8 mouse cellular contexts compared by ENCODE assay signal in the genomic region with DNA sequence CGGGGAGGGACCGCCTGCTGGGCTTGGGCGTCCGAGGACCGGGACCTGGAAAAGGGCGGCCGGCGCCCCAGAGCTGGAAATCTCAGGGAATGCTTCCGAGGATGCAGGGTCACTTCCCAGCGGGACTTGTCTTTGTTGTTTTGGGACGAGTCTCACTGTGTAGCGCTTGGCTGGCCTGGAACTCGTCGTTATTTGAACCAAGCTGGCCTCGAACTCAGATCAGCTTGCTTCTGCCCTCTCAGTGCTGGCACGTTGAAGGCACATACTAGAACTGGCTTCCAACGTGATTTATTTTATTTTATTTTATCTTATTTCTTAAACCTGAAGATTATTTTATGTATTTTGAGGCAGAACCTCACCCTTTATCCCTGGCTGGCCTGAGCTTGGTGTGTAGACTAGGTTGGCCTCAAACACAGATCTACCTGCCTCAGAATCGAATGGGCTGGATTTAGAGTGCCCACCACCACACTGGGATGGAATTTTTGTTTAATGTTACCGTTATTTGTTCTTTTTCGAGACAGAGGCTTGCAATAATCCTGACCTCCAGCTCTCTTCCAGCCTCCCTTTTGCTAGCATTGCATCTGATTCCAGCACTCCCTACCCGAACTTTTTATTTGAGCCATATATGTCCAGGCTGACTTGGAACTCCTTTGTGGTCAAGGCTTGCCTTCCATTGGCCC. TPM values are rescaled to one million over a fixed set of nuclear protein-coding genes. Genes with fewer than 3 reads are reported as not detected.
DNase-seq lines count a peak whose midpoint lies in the region; ATAC-seq and TF ChIP-seq lines count a peak whose summit lies in the region.

No protein-coding gene starts in this region.

- no peaks in the 10 kb centered on the region for H3K27me3 ChIP-seq in heart, adult 2 months (ENCODE audit: control insufficient read depth, insufficient read depth, low read length)
- no peaks in the 10 kb centered on the region for H3K27me3 ChIP-seq in E14TG2a.4 (ENCODE audit: insufficient read depth, low read length)
- no peaks in the 10 kb centered on the region for H3K27me3 ChIP-seq in forebrain, embryonic 11.5 days (ENCODE audit: control insufficient read depth, insufficient read depth, low read length)
- no peaks in the 10 kb centered on the region for H3K27me3 ChIP-seq in liver, embryonic 13.5 days

- H3K9ac ChIP-seq in heart, adult 2 months (ENCODE audit: low read depth, low read length): peak overlapping the region; percentile 87
- peak overlapping the region; percentile 95 for H3K9ac ChIP-seq in forebrain, embryonic 11.5 days (ENCODE audit: low read length)
- peak overlapping the region; percentile 97 for H3K9ac ChIP-seq in liver, embryonic 13.5 days

- H3K4me1 ChIP-seq in heart, adult 2 months (ENCODE audit: control insufficient read depth, insufficient read depth, low read length): peaks cover 7% of the 10 kb centered on the region
- peaks cover 55% of the 10 kb centered on the region for H3K4me1 ChIP-seq in E14TG2a.4 (replicated peaks; ENCODE audit: low read depth, low read length)
- peaks cover 8% of the 10 kb centered on the region for H3K4me1 ChIP-seq in forebrain, embryonic 11.5 days (replicated peaks; ENCODE audit: control insufficient read depth, insufficient read depth, low read length)
- H3K4me1 ChIP-seq in liver, embryonic 13.5 days (replicated peaks): peaks cover 44% of the 10 kb centered on the region

- peaks cover 3% of the 10 kb centered on the region for H3K79me2 ChIP-seq in heart, adult 2 months (replicated peaks; ENCODE audit: control insufficient read depth, insufficient read depth, low read length)

- no peak for TF ChIP-seq POLR2A in heart, adult 2 months (IDR thresholded peaks at IDR 0.05; ENCODE audit: insufficient read depth, low read depth, low read length)

- TF ChIP-seq CTCF in heart, adult 2 months (IDR thresholded peaks at IDR 0.05): no peak
- TF ChIP-seq CTCF in E14TG2a.4 (conservative IDR thresholded peaks at IDR 0.05; ENCODE audit: low read length): no peak

- H3K9me3 ChIP-seq in E14TG2a.4 (ENCODE audit: low read length): no peaks in the 10 kb centered on the region
- no peaks in the 10 kb centered on the region for H3K9me3 ChIP-seq in forebrain, embryonic 11.5 days (ENCODE audit: control insufficient read depth, low read length)
- no peaks in the 10 kb centered on the region for H3K9me3 ChIP-seq in liver, embryonic 13.5 days (replicated peaks)

- ATAC-seq in forebrain, embryonic 11.5 days (replicated peaks; ENCODE audit: low FRiP score): peak; percentile 34
- no peak; the same call in 1 of the 2 replicates for ATAC-seq in liver, embryonic 13.5 days (ENCODE audit: low read depth)
- ATAC-seq in activated CD4-positive, CD25-positive, alpha-beta regulatory T cell, adult 4 months: no peak
- ATAC-seq in monocyte, adult 5-6 weeks (replicated peaks; ENCODE audit: insufficient number of reproducible peaks, low FRiP score, low TSS enrichment, poor library complexity, severe bottlenecking): no peak

- H3K4me3 ChIP-seq in heart, adult 2 months: peak overlapping the region; percentile 93
- H3K4me3 ChIP-seq in E14TG2a.4 (replicated peaks; ENCODE audit: low read length): peak overlapping the region; percentile 97
- peak overlapping the region; percentile 90 for H3K4me3 ChIP-seq in forebrain, embryonic 11.5 days (ENCODE audit: low read depth, low read length)
- peak overlapping the region; percentile 97 for H3K4me3 ChIP-seq in liver, embryonic 13.5 days (replicated peaks)

- intact Hi-C loops in heart, adult 2 months (cut with DNase I): no loop called here

- WGBS in heart, adult 2 months: 2% methylated on average over 21 of the region's 21 CpGs
- 5% methylated on average over 21 of the region's 21 CpGs for WGBS in forebrain, embryonic 11.5 days
- 2% methylated on average over 21 of the region's 21 CpGs for WGBS in liver, embryonic 13.5 days (ENCODE audit: insufficient replicate concordance)

- peak overlapping the region; percentile 47 for H3K4me2 ChIP-seq in forebrain, embryonic 11.5 days (ENCODE audit: low read depth, low read length, severe bottlenecking)
- peak overlapping the region; percentile 82 for H3K4me2 ChIP-seq in liver, embryonic 13.5 days

- no peak for DNase-seq in heart, adult 2 months
- no peak for DNase-seq in heart, postnatal 4 days
- no peak for DNase-seq in forebrain, embryonic 11.5 days (ENCODE audit: low spot score)
- DNase-seq in liver, embryonic 13.5 days: no peak
- DNase-seq in MN1 (ENCODE audit: low spot score): no peak

- TF ChIP-seq EP300 in heart, adult 2 months (IDR thresholded peaks at IDR 0.05; ENCODE audit: insufficient read depth, low read depth, low read length): no peak

- H3K36me3 ChIP-seq in heart, adult 2 months (ENCODE audit: control insufficient read depth, insufficient read depth, low read length): peaks cover 8% of the 10 kb centered on the region
- peaks cover 40% of the 10 kb centered on the region for H3K36me3 ChIP-seq in E14TG2a.4 (ENCODE audit: insufficient read depth, low read length)
- no peaks in the 10 kb centered on the region; the same call in 1 of the 2 replicates for H3K36me3 ChIP-seq in forebrain, embryonic 11.5 days (ENCODE audit: control insufficient read depth, insufficient read depth, low read length)
- H3K36me3 ChIP-seq in liver, embryonic 13.5 days: peaks cover 14% of the 10 kb centered on the region

- peak overlapping the region; percentile 89 for H3K27ac ChIP-seq in heart, adult 2 months
- peak overlapping the region; percentile 91 for H3K27ac ChIP-seq in forebrain, embryonic 11.5 days (ENCODE audit: low read depth, low read length)
- H3K27ac ChIP-seq in liver, embryonic 13.5 days: peak overlapping the region; percentile 96

RNA-seq across cellular contexts. Expression of a gene that starts 0.8 kb away (rescaled TPM):
- total RNA-seq in heart, adult 2 months (2021): 10 to 100 TPM; 12.0 to 13.1 TPM
- 8.0 and 14.5 TPM in 2 replicates for polyA plus RNA-seq in heart, adult 2 months (2012; rRNA removed)
- total RNA-seq in heart, postnatal 4 days (2021): 10 to 100 TPM; 16.9 to 21.0 TPM
- polyA plus RNA-seq in forebrain, embryonic 11.5 days (2014; fragmentation: Nextera tagmentation; extraction: Ambion mirVana): 79.9 and 87.4 TPM in 2 replicates
- polyA plus RNA-seq in liver, embryonic 13.5 days (2015; fragmentation: Nextera tagmentation; extraction: Ambion mirVana): 29.4 and 36.7 TPM in 2 replicates
- polyA plus RNA-seq in activated CD4-positive, CD25-positive, alpha-beta regulatory T cell, adult 4 months (2017; shearing (Covaris generic)): 10 to 100 TPM; 17.2 to 24.2 TPM
- 44.8 to 50.7 TPM (median 49.0 TPM) in 3 replicates for total RNA-seq in monocyte, adult 5-6 weeks (2017)

RNA-seq across cellular contexts. Expression of a gene that starts 0.9 kb away (rescaled TPM):
- 100 to 1,000 TPM; 383 to 456 TPM for total RNA-seq in heart, adult 2 months (2021)
- 365 and 457 TPM in 2 replicates for polyA plus RNA-seq in heart, adult 2 months (2012; rRNA removed)
- 100 to 1,000 TPM; 233 to 245 TPM for total RNA-seq in heart, postnatal 4 days (2021)
- 58.8 and 61.3 TPM in 2 replicates for polyA plus RNA-seq in forebrain, embryonic 11.5 days (2014; fragmentation: Nextera tagmentation; extraction: Ambion mirVana)
- 66.4 and 68.0 TPM in 2 replicates for polyA plus RNA-seq in liver, embryonic 13.5 days (2015; fragmentation: Nextera tagmentation; extraction: Ambion mirVana)
- polyA plus RNA-seq in activated CD4-positive, CD25-positive, alpha-beta regulatory T cell, adult 4 months (2017; shearing (Covaris generic)): 10 to 100 TPM; 69.2 to 76.1 TPM
- 27.0 to 33.5 TPM (median 33.2 TPM) in 3 replicates for total RNA-seq in monocyte, adult 5-6 weeks (2017)

RNA-seq across cellular contexts. Expression of a gene that starts 12.7 kb away (rescaled TPM):
- total RNA-seq in heart, adult 2 months (2021): under 1 TPM in 1 of 2 experiments, not detected in 1; 0.05 TPM
- 0.04 TPM in 1 of 2 replicates, not detected in the other for polyA plus RNA-seq in heart, adult 2 months (2012; rRNA removed)
- total RNA-seq in heart, postnatal 4 days (2021): under 1 TPM in 1 of 2 experiments, not detected in 1; 0.05 TPM
- 0.61 and 0.67 TPM in 2 replicates for polyA plus RNA-seq in forebrain, embryonic 11.5 days (2014; fragmentation: Nextera tagmentation; extraction: Ambion mirVana)
- 0.13 and 0.16 TPM in 2 replicates for polyA plus RNA-seq in liver, embryonic 13.5 days (2015; fragmentation: Nextera tagmentation; extraction: Ambion mirVana)
- polyA plus RNA-seq in activated CD4-positive, CD25-positive, alpha-beta regulatory T cell, adult 4 months (2017; shearing (Covaris generic)): under 1 TPM; 0.24 to 0.25 TPM
- total RNA-seq in monocyte, adult 5-6 weeks (2017): not detected in 3 replicates

RNA-seq across cellular contexts. Expression of a gene that starts 30.8 kb away (rescaled TPM):
- 100 to 1,000 TPM; 111 to 126 TPM for total RNA-seq in heart, adult 2 months (2021)
- polyA plus RNA-seq in heart, adult 2 months (2012; rRNA removed): 30.7 and 50.1 TPM in 2 replicates
- total RNA-seq in heart, postnatal 4 days (2021): 100 to 1,000 TPM; 156 to 166 TPM
- polyA plus RNA-seq in forebrain, embryonic 11.5 days (2014; fragmentation: Nextera tagmentation; extraction: Ambion mirVana): 27.5 and 29.3 TPM in 2 replicates
- 9.5 and 9.6 TPM in 2 replicates for polyA plus RNA-seq in liver, embryonic 13.5 days (2015; fragmentation: Nextera tagmentation; extraction: Ambion mirVana)
- 10 to 100 TPM; 32.0 to 44.4 TPM for polyA plus RNA-seq in activated CD4-positive, CD25-positive, alpha-beta regulatory T cell, adult 4 months (2017; shearing (Covaris generic))
- 62.4 to 79.9 TPM (median 67.1 TPM) in 3 replicates for total RNA-seq in monocyte, adult 5-6 weeks (2017)
